ENCODE assay signal across 8 mouse cellular contexts in the genomic region with DNA sequence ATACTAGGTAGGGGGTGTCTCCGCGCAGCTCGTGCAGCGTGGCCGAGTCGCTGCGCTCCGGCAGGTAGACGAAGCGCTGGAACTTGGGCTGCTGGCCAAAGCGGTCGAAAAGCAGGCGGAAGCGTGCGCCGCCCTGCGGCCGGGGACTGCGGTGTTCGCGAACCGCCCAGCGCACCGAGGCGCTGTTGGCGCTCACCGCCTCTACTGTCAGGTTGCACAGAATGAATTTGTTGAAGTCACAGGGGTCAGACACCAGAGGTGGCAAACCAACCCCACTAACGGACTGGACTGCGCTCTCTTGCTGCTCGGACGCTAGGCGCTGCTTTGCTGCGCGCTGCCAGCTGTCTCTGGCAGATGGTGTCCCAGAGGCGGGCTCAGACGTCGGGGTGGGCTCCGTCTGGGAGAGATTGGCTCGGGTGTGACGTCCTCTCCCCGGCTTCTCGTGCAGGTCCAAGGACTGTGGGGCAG. TPM values are rescaled to one million over a fixed set of nuclear protein-coding genes. Genes with fewer than 3 reads are reported as not detected.
DNase-seq lines count a peak whose midpoint lies in the region; ATAC-seq and TF ChIP-seq lines count a peak whose summit lies in the region.

No protein-coding gene starts in this region.

- no peaks in the 10 kb centered on the region for H3K9me3 ChIP-seq in forebrain, embryonic 12.5 days
- no peaks in the 10 kb centered on the region for H3K9me3 ChIP-seq in heart, embryonic 16.5 days (replicated peaks; ENCODE audit: control insufficient read depth, low read length)

- peak overlapping the region; percentile 42; the same call in 1 of the 2 replicates for H3K9ac ChIP-seq in forebrain, embryonic 12.5 days
- H3K9ac ChIP-seq in heart, embryonic 16.5 days (ENCODE audit: low read length), result peak overlapping the region; percentile 44

- WGBS in forebrain, embryonic 12.5 days, result 1% methylated on average over 42 of the region's 42 CpGs
- WGBS in heart, embryonic 16.5 days, result 2% methylated on average over 42 of the region's 42 CpGs
- whole genome bisulfite sequencing in olfactory bulb, adult 2 months, result under 1% methylated on average over 42 of the region's 42 CpGs

- H3K27me3 ChIP-seq in forebrain, embryonic 12.5 days, result peaks cover 71% of the 10 kb centered on the region
- H3K27me3 ChIP-seq in heart, embryonic 16.5 days (ENCODE audit: control insufficient read depth, insufficient read depth, low read length), result peaks cover 46% of the 10 kb centered on the region

- H3K36me3 ChIP-seq in forebrain, embryonic 12.5 days (replicated peaks), result no peaks in the 10 kb centered on the region
- H3K36me3 ChIP-seq in heart, embryonic 16.5 days (ENCODE audit: control insufficient read depth, insufficient read depth), result no peaks in the 10 kb centered on the region

- peak overlapping the region; percentile 89 for H3K4me2 ChIP-seq in forebrain, embryonic 12.5 days
- peak overlapping the region; percentile 92 for H3K4me2 ChIP-seq in heart, embryonic 16.5 days (ENCODE audit: low read depth, low read length)

- no peak for TF ChIP-seq POLR2A in olfactory bulb, adult 2 months (IDR thresholded peaks at IDR 0.05; ENCODE audit: insufficient read depth, low read depth, low read length)

- H3K4me1 ChIP-seq in forebrain, embryonic 12.5 days, result peaks cover 43% of the 10 kb centered on the region
- H3K4me1 ChIP-seq in heart, embryonic 16.5 days (ENCODE audit: control insufficient read depth, insufficient read depth, low read length), result peaks cover 19% of the 10 kb centered on the region
- H3K4me1 ChIP-seq in olfactory bulb, adult 2 months (ENCODE audit: control insufficient read depth, insufficient read depth, low read length), result peaks cover 35% of the 10 kb centered on the region

- H3K4me3 ChIP-seq in forebrain, embryonic 12.5 days (replicated peaks), result peak overlapping the region; percentile 58
- peak overlapping the region; percentile 65 for H3K4me3 ChIP-seq in heart, embryonic 16.5 days (ENCODE audit: low read length)
- H3K4me3 ChIP-seq in olfactory bulb, adult 2 months (ENCODE audit: insufficient read depth, low read depth, low read length), result peak overlapping the region; percentile 40

- DNase-seq in spleen, postnatal 4 days (ENCODE audit: low spot score in 2 of 2), result peak; percentile 30 to 68
- no peak for DNase-seq in spleen, adult 12 weeks (ENCODE audit: low spot score)
- peak; percentile 85 for DNase-seq in kidney, postnatal 25 days
- DNase-seq in lung, adult 18-20 months, result peak; percentile 75 to 82
- DNase-seq in B cell, adult 2 months, result no peak

- peak; percentile 59; the same call in 1 of the 2 replicates for TF ChIP-seq CTCF in olfactory bulb, adult 2 months (IDR thresholded peaks at IDR 0.05; ENCODE audit: insufficient read depth, low read depth, low read length)

- ATAC-seq in forebrain, embryonic 12.5 days (ENCODE audit: low FRiP score), result peak; percentile 65
- no peak for ATAC-seq in heart, embryonic 16.5 days (replicated peaks; ENCODE audit: extremely low read depth, insufficient read depth, low FRiP score)

- no peak overlapping the region for H3K27ac ChIP-seq in forebrain, embryonic 12.5 days
- no peak overlapping the region for H3K27ac ChIP-seq in heart, embryonic 16.5 days (ENCODE audit: low read length)
- H3K27ac ChIP-seq in olfactory bulb, adult 2 months (ENCODE audit: insufficient read depth, low read depth, low read length), result no peak overlapping the region

RNA-seq across cellular contexts. Expression of gene Tril, which starts 2.3 kb away (rescaled TPM):
- 19.5 and 23.2 TPM in 2 replicates for polyA plus RNA-seq in forebrain, embryonic 12.5 days (2016; fragmentation: Nextera tagmentation; extraction: Ambion mirVana)
- polyA plus RNA-seq in heart, embryonic 16.5 days (2015; fragmentation: Nextera tagmentation; extraction: Ambion mirVana), result 4.4 and 7.1 TPM in 2 replicates
- not detected in 2 replicates for polyA plus RNA-seq in olfactory bulb, adult 2 months (2012; ENCODE audit: insufficient read depth, insufficient read length, low replicate concordance, missing spikeins)

Comparison
In these comparisons a context has a peak if more than half of its experiments do, and no peak if none do; other contexts are left out.
1. DNase-seq: peak in spleen, postnatal 4 days (2 of 2), kidney, postnatal 25 days (2 of 2) and lung, adult 18-20 months (2 of 2); none in spleen, adult 12 weeks (single experiment) and B cell, adult 2 months (0 of 2).
2. Peak in every context shown above with its lines, with median percentiles within 50 percentile points of each other: H3K4me3 ChIP-seq.